Comparison of ENCODE assay signal across 15 mouse cellular contexts in the genomic region with DNA sequence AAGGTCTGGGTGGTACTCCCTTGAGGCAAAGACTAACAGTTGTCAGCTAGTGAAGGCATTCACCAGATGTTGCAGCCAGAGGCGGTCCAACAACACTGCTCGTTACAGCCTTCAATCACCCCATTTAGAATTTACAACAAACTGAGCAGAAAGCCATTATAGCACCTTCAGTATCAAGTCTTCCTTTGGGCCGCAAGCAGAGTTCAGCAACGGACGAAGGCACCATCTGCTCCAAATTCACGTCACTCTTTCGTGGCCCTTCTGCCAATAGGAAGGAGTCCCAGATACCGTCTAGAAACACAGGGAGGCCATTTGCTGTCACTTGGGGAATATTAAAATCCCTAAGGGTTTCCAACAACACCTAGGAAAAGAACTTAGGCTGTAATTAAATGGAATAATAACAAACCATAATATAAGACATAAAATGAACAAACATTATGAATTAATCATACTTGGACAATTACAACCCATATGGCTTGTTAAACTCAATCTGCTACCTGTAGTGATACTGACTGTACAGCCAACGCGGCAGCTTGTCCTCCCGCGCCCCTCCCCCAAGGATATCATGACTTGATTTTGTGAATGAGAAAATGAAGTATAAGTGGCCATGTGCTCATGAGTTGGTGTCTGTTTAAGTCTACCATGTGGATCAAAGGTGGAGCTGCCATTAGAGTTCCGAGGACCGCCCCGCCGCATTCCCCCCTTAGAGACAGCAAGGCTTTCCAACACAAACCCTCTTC.
DNase-seq lines count a peak whose midpoint lies in the region; ATAC-seq and TF ChIP-seq lines count a peak whose summit lies in the region.
"Had no signal": no experiment of that assay in that cellular context is flagged by ENCODE, and none has a peak within 500 bp of the region (broad histone marks: within the 10 kb centered on the region; RNA-seq: fewer than 3 reads in every experiment).

No protein-coding gene starts in this region.

- no peak overlapping the region for H3K27ac ChIP-seq in hindbrain, postnatal 0 days
- H3K27ac ChIP-seq in hindbrain, embryonic 16.5 days (ENCODE audit: low read depth, low read length) = no peak overlapping the region
- no peak overlapping the region for H3K27ac ChIP-seq in limb, embryonic 11.5 days (replicated peaks; ENCODE audit: low read depth, low read length)
- H3K27ac ChIP-seq: gastrocnemius, adult 2 months; heart, embryonic 10.5 days had no signal

- ATAC-seq in hindbrain, postnatal 0 days = no peak
- no peak for ATAC-seq in hindbrain, embryonic 16.5 days
- no peak for ATAC-seq in limb, embryonic 11.5 days (ENCODE audit: insufficient number of reproducible peaks, low FRiP score, low TSS enrichment, low read depth)
- ATAC-seq: Patski had no signal

- no peaks in the 10 kb centered on the region for H3K9me3 ChIP-seq in hindbrain, postnatal 0 days (ENCODE audit: low read length)
- H3K9me3 ChIP-seq in hindbrain, embryonic 16.5 days (ENCODE audit: control insufficient read depth, low read length) = no peaks in the 10 kb centered on the region
- no peaks in the 10 kb centered on the region for H3K9me3 ChIP-seq in limb, embryonic 11.5 days (ENCODE audit: control insufficient read depth, low read length)
- H3K9me3 ChIP-seq: heart, embryonic 10.5 days had no signal

- H3K9ac ChIP-seq in hindbrain, postnatal 0 days (replicated peaks; ENCODE audit: low read length) = no peak overlapping the region
- no peak overlapping the region for H3K9ac ChIP-seq in hindbrain, embryonic 16.5 days (ENCODE audit: low read depth, low read length)
- no peak overlapping the region for H3K9ac ChIP-seq in limb, embryonic 11.5 days (ENCODE audit: low read length)

- H3K27me3 ChIP-seq in hindbrain, postnatal 0 days (ENCODE audit: insufficient read depth, low read length) = no peaks in the 10 kb centered on the region
- H3K27me3 ChIP-seq in hindbrain, embryonic 16.5 days (replicated peaks; ENCODE audit: control insufficient read depth, insufficient read depth, low read length) = no peaks in the 10 kb centered on the region
- no peaks in the 10 kb centered on the region for H3K27me3 ChIP-seq in limb, embryonic 11.5 days (ENCODE audit: control insufficient read depth, insufficient read depth, low read length)
- H3K27me3 ChIP-seq: Patski had no signal

- peak; percentile 18 for DNase-seq in hindbrain, postnatal 0 days (ENCODE audit: low spot score)
- DNase-seq in brain, adult 2 months (ENCODE audit: low read depth, low spot score) = peak; percentile 84
- peak; percentile 38 for DNase-seq in cerebellum, adult 8-10 months
- DNase-seq in limb, embryonic 11.5 days (ENCODE audit: low spot score) = peak; percentile 47
- no peak for DNase-seq in thymus, postnatal 0 days (ENCODE audit: low spot score)
- no peak for DNase-seq in kidney, postnatal 4 days
- DNase-seq: adrenal gland, adult 2 months; gastrocnemius, adult 2 months; kidney, adult 11 months; kidney, postnatal 36 days; lung, adult 2 months; thymus, postnatal 36 days had no signal

- no peak overlapping the region for H3K4me3 ChIP-seq in hindbrain, postnatal 0 days (ENCODE audit: low read length)
- H3K4me3 ChIP-seq in hindbrain, embryonic 16.5 days (ENCODE audit: low read length) = no peak overlapping the region
- H3K4me3 ChIP-seq in limb, embryonic 11.5 days (ENCODE audit: low read depth, low read length) = no peak overlapping the region
- H3K4me3 ChIP-seq: gastrocnemius, adult 2 months; heart, embryonic 10.5 days had no signal

- no peaks in the 10 kb centered on the region for H3K36me3 ChIP-seq in hindbrain, postnatal 0 days (ENCODE audit: insufficient read depth, low read length)
- no peaks in the 10 kb centered on the region for H3K36me3 ChIP-seq in hindbrain, embryonic 16.5 days (ENCODE audit: control insufficient read depth, insufficient read depth, low read length)
- H3K36me3 ChIP-seq in limb, embryonic 11.5 days (ENCODE audit: control insufficient read depth, insufficient read depth, low read length) = no peaks in the 10 kb centered on the region
- H3K36me3 ChIP-seq: heart, embryonic 10.5 days had no signal

- no peak for TF ChIP-seq CTCF in hindbrain, postnatal 0 days (IDR thresholded peaks at IDR 0.05; ENCODE audit: low read depth)

- no peak overlapping the region for H3K4me2 ChIP-seq in hindbrain, postnatal 0 days (ENCODE audit: low read depth, low read length)
- no peak overlapping the region for H3K4me2 ChIP-seq in hindbrain, embryonic 16.5 days (ENCODE audit: low read length)
- H3K4me2 ChIP-seq in limb, embryonic 11.5 days (ENCODE audit: low read depth, severe bottlenecking) = no peak overlapping the region

- WGBS in hindbrain, postnatal 0 days = 69% methylated on average over 16 of the region's 16 CpGs
- WGBS in hindbrain, embryonic 16.5 days = 67% methylated on average over 16 of the region's 16 CpGs
- WGBS in limb, embryonic 11.5 days = 57% methylated on average over 16 of the region's 16 CpGs

- H3K4me1 ChIP-seq in hindbrain, postnatal 0 days (ENCODE audit: insufficient read depth, low read length) = no peaks in the 10 kb centered on the region; the same call in none of the 2 replicates
- peaks cover 4% of the 10 kb centered on the region; the same call in 1 of the 2 replicates for H3K4me1 ChIP-seq in hindbrain, embryonic 16.5 days (ENCODE audit: control insufficient read depth, insufficient read depth, low read depth, low read length)
- no peaks in the 10 kb centered on the region for H3K4me1 ChIP-seq in limb, embryonic 11.5 days (ENCODE audit: control insufficient read depth, insufficient read depth, low read length)

Comparison
In these comparisons a context has a peak if more than half of its experiments do, and no peak if none do; other contexts are left out.
1. DNase-seq: peak in hindbrain, postnatal 0 days (single experiment), brain, adult 2 months (single experiment), cerebellum, adult 8-10 months (single experiment) and limb, embryonic 11.5 days (single experiment); none in thymus, postnatal 0 days (single experiment) and kidney, postnatal 4 days (0 of 2).